Mouse (Mus musculus) brown adipose tissue, adult 24 weeks (tissue): ENCODE measurements around the gene Tdgf1. TPM values are rescaled to one million over a fixed set of nuclear protein-coding genes. Genes with fewer than 3 reads are reported as not detected.

Experiments
- H3K27ac ChIP-seq: fragments of 200-500 bp; replicated peaks from 2 replicates; pipeline ENCODE4 v1.5.1; 2012; ENCODE audit warnings: low read depth, mild to moderate bottlenecking, low read length
- H3K4me1 ChIP-seq: fragments of 200-500 bp; 2 replicates; pipeline ENCODE4 v1.6.1; 2012; ENCODE audit warnings: low read length, mixed read lengths; ENCODE audit not compliant: control insufficient read depth, insufficient read depth, insufficient read length
- H3K4me3 ChIP-seq: fragments of 200-500 bp; 2 replicates; pipeline ENCODE4 v1.5.1; 2012; ENCODE audit warnings: low read depth, mild to moderate bottlenecking, low read length, moderate library complexity; ENCODE audit not compliant: insufficient read depth
- polyA plus RNA-seq: library from polyadenylated mRNA; stranded (reverse); fragments of >200 nt; gene quantifications from 2 replicates; pipeline ENCODE4 v1.2.4, GENCODE M21; 2012; ENCODE audit not compliant: missing spikeins, insufficient read depth, insufficient read length

The Tdgf1 gene
- polyA plus RNA-seq, 1 experiment = not detected

DNA sequence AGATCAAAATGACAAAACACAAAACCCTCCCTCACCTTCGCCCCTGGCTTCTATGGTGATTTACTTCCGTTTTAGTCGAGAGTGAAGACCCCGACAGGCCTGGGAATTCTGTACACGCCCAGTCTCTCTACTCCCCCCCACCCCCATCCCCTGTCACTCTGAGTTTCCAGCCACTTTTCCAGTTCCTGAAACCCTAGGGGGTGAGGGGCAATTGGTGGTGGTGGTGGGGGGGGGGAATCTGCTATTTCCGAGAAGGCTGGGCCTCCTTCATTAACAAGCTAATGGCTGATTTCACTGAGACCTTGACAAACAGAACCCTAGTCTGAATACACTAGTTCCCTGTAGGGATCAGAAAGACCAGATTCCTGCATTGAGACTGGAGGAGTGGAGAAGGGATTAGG lies 1.3 kb upstream of the Tdgf1 start:
- no peak overlapping the region for H3K27ac ChIP-seq
- H3K4me3 ChIP-seq = no peak overlapping the region
- no peaks in the 10 kb centered on the region for H3K4me1 ChIP-seq

DNA sequence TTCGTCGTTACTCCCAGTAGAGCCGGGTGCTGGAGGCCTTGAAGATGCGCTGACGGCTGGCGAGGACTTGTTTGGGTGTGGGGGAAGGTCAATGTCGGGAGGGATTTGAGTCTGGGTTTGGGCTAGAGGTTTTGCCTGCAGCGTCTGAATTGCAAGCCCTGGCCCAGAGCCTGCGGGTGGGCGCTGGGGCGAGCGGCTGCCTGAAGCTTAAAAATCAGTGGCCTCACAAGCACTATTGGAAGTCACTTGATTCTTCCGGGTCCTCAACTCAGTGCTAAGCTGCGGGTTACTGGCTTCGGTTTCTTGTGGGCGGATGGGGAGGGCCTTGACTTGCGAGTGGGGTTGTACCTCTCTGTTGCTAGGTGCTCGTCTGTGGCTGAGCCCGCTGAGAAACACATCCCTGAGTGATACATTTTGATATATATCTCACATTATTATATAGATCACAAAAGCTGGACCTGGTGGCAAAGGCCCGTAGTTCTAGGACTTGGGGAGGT lies 638 bp upstream of the Tdgf1 start:
- H3K4me3 ChIP-seq = no peak overlapping the region
- H3K27ac ChIP-seq = no peak overlapping the region
- no peaks in the 10 kb centered on the region for H3K4me1 ChIP-seq

- Histone ChIP-seq H3K4me3 (no peak overlapping the region), H3K4me1 (no peaks in the 10 kb centered on the region), H3K27ac (no peak overlapping the region)
Observed at GRCm38 (mm10) chr9:110945343-110945742, 615 bp downstream of the Tdgf1 start.

DNA sequence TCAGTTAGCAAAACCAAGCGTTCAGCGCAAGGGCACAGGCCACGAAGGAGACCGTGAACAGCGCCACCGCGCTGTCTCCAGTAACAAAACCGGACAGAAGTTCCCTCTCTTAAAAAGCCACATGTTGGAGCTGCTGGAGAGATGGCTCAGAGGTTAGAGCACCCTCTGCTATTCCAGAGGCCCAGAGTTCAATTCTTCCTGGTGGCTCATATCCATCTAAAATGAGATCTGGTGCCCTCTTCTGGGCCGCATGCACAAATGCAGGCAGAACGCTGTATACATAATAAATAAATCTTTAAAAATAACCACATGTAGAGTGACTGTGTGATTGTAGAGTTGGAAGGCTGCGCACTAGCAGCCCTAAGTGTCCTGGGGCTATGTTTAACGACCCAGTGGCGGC lies 1.7 kb downstream of the Tdgf1 start:
- Histone ChIP-seq H3K27ac (no peak overlapping the region), H3K4me1 (no peaks in the 10 kb centered on the region), H3K4me3 (no peak overlapping the region)

- no peaks in the 10 kb centered on the region for H3K4me1 ChIP-seq
- H3K4me3 ChIP-seq = no peak overlapping the region
- H3K27ac ChIP-seq = no peak overlapping the region
Observed at GRCm38 (mm10) chr9:110937506-110938490, 8.2 kb downstream of the Tdgf1 start.

DNA sequence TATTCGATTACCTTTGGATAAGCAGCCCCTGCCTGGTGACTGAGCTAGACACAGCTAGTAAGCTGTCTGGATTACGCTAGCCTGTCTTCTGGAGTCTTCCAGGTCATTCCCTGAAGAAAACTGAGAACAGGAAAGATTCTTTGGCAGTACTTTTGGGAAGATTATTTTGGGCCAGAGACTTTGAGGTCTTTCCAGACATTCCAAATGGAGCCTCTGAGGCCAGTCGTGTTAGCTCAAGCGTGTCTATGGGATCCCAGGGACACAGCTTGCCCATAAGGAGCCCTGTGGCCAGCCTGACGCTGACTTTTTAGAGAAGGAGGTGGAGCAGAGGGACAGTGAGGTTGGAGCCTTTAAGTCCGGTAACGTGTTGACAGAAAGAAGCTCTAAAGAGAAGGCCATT lies 10.0 kb downstream of the Tdgf1 start:
- H3K27ac ChIP-seq = no peak overlapping the region
- H3K4me1 ChIP-seq = no peaks in the 10 kb centered on the region
- no peak overlapping the region for H3K4me3 ChIP-seq

GRCm38 (mm10) chr9:110933850-110934437 lies 12.0 kb downstream of the Tdgf1 start:
- Histone ChIP-seq H3K27ac (no peak overlapping the region), H3K4me1 (no peaks in the 10 kb centered on the region), H3K4me3 (no peak overlapping the region)

GRCm38 (mm10) chr9:110931573-110931972 lies 14.4 kb downstream of the Tdgf1 start:
- H3K4me3 ChIP-seq = no peak overlapping the region
- no peaks in the 10 kb centered on the region for H3K4me1 ChIP-seq
- no peak overlapping the region for H3K27ac ChIP-seq

DNA sequence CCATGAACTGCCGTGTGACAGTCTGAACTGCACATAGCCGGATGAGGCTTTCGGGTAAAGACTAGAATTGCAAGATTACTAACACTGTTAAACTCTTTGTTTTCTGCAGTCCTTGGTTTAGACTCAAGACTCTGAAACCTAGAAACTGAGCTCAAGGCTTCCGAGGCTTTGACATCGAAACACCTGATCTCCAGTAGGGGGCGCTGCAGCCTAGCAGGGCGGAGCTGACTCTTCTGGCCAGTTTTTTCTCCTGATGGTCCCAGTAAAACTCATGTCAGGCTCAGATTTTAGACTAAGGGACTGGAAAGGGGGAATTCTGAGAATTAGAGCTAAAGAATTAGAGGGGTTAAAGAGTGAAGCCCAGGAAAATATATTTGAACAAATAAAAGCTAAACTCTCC lies 23.2 kb downstream of the Tdgf1 start:
- H3K27ac ChIP-seq = no peak overlapping the region
- H3K4me3 ChIP-seq = no peak overlapping the region
- H3K4me1 ChIP-seq = no peaks in the 10 kb centered on the region

GRCm38 (mm10) chr9:110920665-110921419 lies 25.1 kb downstream of the Tdgf1 start:
- Histone ChIP-seq H3K27ac (peak overlapping the region; percentile 86), H3K4me3 (no peak overlapping the region)

DNA sequence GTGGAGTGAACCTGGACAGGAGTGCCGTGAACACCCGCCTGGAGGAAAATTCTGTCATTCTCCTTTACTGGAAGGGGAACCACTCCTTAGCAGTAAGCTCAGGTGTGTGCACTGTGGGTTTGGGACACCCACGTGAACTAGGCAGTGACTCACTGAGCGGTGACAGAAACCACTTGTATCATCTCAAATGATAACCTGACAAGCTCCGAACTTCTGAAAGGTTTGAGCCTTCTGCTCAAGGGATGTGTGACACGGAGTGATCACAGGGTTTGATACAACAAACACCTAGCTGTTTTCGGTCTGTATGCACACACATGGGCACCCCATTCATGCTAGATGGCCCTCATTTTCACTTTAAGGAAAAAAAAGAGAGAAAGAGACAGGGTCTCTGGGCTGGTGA lies 29.2 kb downstream of the Tdgf1 start, which contains the start of gene Fam240a:
TSS of gene Fam240a (minus strand) at position 76 of the 400 bp plus-strand sequence.
- no peak within 1 kb of the TSS for H3K27ac ChIP-seq
- no peak within 1 kb of the TSS for H3K4me3 ChIP-seq
- H3K4me1 ChIP-seq = no peaks in the 10 kb centered on the region

More at GRCm38 (mm10) chr9:110920665-110921419, 25.1 kb downstream of the Tdgf1 start:
- no peaks in the 10 kb centered on the region for H3K4me1 ChIP-seq

- H3K4me3 ChIP-seq = no peak overlapping the region
- no peak overlapping the region for H3K27ac ChIP-seq
- no peaks in the 10 kb centered on the region for H3K4me1 ChIP-seq
Observed at GRCm38 (mm10) chr9:110915466-110915865, 30.5 kb downstream of the Tdgf1 start.

DNA sequence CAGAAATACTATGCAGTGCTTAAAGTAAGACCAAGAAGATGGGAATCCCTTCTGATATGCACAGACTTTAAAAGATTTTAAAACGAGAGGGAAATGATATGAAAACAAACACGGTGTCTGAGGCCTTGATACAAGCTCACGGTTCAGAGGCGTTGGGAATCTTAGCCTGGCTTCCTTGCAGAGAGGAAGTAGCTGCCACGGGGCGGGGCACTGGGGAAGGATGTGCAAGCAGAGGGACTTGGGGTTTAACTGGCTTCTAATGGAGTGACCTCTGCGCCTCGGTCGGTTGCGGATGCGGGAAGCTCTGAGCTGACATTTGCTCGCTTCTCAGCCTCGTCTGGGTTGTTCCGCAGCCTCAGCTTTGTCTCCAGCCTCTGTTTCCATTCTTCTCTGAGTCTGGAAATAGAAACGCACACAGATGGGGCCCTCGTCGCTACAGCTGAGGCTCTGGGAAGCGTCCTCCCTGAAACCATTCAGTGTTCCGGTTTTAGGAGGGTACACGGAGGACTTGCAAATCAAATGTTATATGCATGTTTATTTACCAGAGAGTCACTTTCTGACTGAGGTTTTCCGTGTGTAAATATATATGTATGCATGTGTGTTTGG lies 31.2 kb downstream of the Tdgf1 start:
- no peak overlapping the region for H3K4me3 ChIP-seq

GRCm38 (mm10) chr9:110909371-110909967 lies 36.5 kb downstream of the Tdgf1 start:
- no peaks in the 10 kb centered on the region; the same call in 1 of the 2 replicates for H3K4me1 ChIP-seq
- H3K27ac ChIP-seq = no peak overlapping the region
- H3K4me3 ChIP-seq = no peak overlapping the region

More for the DNA sequence above, 31.2 kb downstream of the Tdgf1 start:
- Histone ChIP-seq H3K4me1 (no peaks in the 10 kb centered on the region), H3K27ac (no peak overlapping the region)
